Mouse (Mus musculus): ENCODE results near the gene Hk2. TPM values are rescaled to one million over a fixed set of nuclear protein-coding genes. Genes with fewer than 3 reads are reported as not detected.
"Not testable (repeated sequence)": the region's sequence is repeated elsewhere in the genome, so short reads cannot be mapped to it uniquely, and the experiment has no call there.

Hk2 gene
- total RNA-seq, 2 experiments from 2014 or later = 7.1 to 8.8 TPM

DNA sequence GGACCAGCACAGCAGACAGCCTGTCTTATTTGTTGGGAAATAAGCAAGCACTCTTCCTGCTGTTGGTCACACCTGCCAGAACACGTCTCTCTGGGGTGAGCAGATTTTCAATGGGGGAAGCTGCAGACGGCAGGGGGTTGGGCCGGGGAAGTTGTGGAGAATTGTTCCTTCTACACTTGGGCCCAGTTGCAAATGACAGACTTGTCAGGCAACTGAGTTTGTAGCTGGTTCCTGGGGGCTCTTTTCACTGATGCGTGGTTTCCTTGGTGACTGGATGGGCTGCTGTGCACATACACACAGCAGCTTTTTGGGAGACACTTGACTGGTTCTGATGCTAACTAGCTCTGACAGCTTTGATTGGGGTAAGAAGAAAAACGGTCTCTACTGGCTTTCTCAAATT lies 74.4 kb downstream of the Hk2 start:
- DNase-seq (ENCODE audit: extremely low spot score in 1 of 2, low spot score in 1 of 2) = no peak

DNA sequence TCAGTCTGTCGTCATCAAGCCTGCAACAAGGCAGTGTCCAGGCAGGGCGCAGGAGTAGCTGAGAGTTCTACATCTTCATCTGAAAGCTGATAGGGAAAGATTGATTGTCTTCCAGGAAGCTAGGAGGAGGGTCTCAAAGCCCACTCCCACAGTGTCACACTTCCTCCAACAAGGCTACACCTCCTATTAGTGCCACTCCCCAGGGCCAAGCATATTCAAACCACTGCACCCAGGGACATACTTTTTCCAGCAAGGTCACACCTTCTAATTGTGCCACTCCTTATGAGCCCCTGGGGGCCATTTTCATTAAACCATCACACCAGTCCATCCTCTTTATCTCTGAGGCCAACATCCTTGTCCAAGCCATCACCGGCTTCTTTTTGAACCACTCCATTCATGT lies 77.5 kb downstream of the Hk2 start:
- no peak for DNase-seq (ENCODE audit: extremely low spot score in 1 of 2, low spot score in 1 of 2)

DNA sequence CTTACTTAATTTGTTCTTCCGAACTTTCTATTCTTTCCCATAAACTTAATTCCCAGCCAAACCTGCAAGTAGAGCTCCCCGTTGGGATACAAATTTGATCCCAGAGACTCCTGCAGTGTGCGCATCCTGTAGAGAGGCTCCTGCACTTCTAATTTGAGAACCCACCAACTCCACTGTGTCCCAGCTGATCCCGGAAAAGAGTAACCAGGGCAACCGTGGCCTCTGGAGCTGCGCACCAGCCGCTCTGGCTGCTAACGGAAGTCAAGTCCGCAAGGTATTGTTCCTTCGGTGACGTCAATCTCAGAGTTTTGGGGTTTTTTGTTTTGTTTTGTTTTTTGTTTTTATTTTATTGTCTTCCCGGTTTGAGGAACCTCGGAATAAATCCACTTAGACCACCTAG lies 79.6 kb downstream of the Hk2 start:
- DNase-seq (ENCODE audit: extremely low spot score in 1 of 2, low spot score in 1 of 2) = no peak

DNA sequence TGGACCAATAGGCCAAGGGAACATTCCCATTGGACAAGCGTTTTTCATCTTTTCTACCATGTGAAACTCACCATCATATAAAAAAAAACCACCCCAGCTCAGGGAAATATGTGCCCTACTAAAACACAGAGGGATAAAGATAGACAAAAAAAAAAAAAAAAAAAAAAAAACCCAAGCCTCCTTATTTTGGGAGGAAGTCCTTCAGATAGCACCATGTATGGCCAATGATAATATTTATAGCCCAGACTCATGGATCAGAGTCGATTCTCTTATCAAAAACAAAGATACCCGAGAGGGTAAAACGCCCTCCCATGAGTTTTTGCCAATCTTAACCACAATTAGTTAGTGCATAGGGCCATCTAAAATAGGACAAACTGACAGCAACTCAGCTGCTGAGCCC lies 84.8 kb downstream of the Hk2 start:
- no peak for DNase-seq (ENCODE audit: extremely low spot score in 1 of 2, low spot score in 1 of 2)

DNA sequence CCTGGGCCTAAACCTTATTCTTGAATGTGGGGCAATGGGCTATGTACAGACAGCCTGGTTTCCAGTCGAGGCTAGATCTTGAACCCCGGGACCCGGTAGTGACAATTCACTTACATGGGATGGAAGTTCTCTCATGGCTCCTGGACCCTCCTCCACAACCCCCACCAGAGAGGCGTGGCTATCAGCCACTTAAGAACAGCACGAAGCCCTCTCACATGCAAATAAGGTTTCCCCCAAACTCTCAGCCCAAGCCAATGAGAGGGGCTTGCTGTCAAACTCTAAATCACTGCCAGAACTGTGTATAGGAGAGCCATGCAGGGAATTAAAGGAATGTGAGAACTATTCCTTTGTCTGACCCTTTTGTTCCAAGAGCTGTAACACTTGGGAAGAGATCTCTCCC lies 85.7 kb downstream of the Hk2 start:
- DNase-seq (ENCODE audit: extremely low spot score in 1 of 2, low spot score in 1 of 2) = not testable (repeated sequence)

DNA sequence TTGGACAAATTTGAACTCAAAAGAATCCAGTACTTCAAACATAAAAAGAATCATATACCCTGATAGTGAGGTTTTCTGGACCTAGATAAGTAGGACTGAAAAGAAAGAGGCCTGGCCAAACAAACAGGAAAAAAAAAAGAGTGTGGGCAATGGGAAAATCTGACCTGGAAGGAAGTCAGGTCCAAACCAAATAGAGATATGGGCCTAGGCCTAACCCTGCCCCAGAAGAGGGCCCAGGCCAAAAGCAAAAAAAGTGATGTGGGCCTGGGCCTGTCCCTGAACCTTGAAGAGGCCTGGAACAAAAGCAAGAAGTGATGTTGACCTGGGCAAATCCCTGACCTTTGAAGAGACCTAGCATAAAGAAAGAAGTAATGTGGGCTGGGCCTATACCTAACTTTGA lies 90.1 kb downstream of the Hk2 start:
- no peak for DNase-seq (ENCODE audit: extremely low spot score in 1 of 2, low spot score in 1 of 2)

DNA sequence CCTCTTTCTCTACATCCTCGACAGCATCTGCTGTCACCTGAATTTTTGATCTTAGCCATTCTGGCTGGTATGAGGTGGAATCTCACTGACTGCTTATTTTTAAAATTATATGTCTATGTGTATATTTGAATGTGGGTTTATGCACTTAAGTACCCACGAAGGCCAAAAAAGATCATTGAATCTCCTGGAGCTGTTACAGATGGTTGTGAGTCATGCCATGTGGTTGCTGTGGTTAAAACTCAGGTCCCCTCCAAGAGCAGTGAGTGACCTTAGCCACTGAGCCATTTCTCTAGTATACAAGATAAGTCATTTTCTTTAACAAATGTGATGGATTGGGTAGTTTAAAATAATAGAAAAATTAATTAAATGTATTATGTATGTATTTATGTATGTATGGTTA lies 95.0 kb downstream of the Hk2 start:
- DNase-seq (ENCODE audit: extremely low spot score in 1 of 2, low spot score in 1 of 2) = not testable (repeated sequence)

DNA sequence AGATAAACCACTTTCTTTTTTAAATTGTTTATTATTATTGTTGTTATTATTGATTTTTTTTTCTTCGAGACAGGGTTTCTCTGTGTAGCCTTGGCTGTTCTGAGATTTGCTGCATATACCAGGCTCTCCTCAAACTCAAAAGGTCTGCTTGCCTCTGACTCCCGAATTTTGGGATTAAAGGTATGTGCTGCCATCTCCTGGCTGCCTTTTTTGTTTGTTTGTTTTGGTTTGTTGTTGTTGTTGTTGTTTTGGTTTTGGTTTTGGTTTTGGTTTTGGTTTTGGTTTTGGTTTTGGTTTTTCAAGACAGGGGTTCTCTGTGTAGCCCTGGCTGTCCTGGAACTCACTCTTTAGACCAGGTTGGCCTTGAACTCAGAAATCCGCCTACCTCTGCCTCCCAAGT lies 96.6 kb downstream of the Hk2 start:
- DNase-seq (ENCODE audit: extremely low spot score in 1 of 2, low spot score in 1 of 2) = not testable (repeated sequence)

Other genes starting within 250 kb of the Hk2 start
- 10 to 100 TPM; 40.2 to 40.3 TPM for gene Pole4, start 69.1 kb downstream of the Hk2 start, total RNA-seq (2021)
- 10 to 100 TPM; 37.8 to 37.9 TPM for gene Sema4f, start 165.3 kb upstream of the Hk2 start, total RNA-seq (2021)
- under 1 TPM in 1 of 2 experiments, not detected in 1; 0.34 TPM for gene M1ap, start 172.4 kb upstream of the Hk2 start, total RNA-seq (2021)

All from layer of hippocampus, postnatal 25 days (tissue).